Mouse (Mus musculus) testis, postnatal 10 days (tissue): ENCODE measurements around the gene Zfp78.
A peak's percentile ranks its signal among the peaks of the same experiment; 100 is the strongest.

Experiments
- DNase-seq: peaks from one replicate; pipeline ENCODE4 v3.0.0; 2021; ENCODE audit warnings: low spot score

Zfp78 gene

DNA sequence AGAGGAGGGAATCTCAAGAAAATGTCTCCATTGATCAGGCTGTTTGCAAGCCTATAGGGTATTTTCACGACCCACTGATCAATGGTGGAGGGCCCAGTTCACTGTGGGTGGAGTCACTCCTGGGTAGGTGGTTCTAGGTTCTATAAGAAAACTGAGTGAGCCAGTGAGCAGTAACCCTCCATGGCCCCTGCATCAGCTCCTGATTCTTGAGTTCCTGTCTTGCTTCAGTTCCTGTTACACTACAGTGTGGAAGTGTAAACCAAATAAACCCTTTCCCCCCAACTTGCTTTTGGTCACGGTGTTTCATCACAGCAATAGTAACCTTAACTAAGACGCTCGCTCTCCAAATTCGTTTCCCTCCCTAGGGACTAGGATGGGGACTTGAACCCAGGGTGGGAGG, 25.9 kb downstream of the Zfp78 start:
- no peak for DNase-seq

DNA sequence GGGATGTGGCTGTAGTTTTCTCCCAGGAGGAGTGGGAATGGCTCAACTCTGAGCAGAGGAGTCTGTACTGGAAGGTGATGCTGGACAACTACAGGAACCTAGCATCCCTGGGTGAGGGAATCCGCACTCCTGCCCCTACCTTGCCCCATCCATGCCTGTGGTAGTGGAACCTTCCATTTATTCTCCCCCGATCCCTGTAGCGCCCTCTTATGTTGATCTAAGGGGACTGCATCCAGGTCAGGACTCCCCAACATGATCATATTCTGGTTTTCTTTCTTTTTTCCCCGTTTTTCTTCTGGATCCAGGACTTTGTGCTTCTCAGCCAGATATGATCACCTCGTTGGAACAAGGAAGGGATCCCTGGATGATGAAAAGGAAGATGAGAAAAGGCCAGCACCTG, 26.4 kb downstream of the Zfp78 start:
- no peak for DNase-seq

DNA sequence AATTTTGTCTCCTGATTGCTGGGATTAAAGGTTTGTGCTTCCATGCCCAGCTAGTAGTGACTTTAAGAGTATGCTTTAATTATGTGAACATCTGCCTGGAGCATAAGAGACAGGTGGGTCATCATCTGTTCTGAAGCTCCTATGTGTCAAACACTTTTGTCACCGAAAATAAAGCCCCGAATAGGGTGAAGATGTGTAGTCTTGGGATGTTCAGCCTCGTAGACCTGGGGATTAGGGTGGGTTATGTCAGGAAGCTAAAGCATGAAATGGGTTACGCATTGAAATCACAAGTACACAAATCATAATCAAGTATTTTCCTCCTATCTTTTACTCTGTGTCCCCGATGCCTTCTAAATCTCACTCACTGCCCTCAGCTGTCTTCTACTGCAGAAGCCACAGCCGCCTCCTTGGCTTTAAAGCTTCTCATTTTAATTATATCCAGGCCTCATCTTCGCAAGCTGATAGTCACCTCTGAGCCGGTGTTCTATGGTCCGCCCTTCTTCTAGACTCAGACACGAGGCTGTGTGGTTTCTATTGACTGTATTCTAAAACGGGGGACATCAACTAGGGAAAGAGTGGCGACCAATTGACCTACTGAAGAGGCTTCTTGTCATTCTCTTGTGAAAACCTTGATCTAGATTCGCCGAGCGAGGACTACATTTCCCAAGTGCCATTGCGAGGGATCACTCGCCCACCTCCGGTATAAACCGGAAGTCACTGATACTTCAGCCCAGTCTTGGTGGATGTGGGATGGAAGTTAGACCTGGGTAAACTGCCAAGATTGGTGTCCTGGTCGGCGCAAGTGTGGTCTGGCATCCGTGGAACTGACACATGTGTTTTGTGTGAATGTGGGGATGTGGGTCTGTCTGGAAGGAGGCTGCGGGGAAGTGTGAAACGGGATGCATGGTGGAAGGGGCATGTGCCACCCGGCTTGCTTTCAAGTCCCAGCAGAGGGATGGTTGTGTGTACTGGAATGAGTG, 35.2 kb downstream of the Zfp78 start, which contains the start of gene Smim17:
Gene Smim17 (plus strand): TSS at position 720 of the 980 bp plus-strand sequence.
- DNase-seq, result peak; percentile 63

DNA sequence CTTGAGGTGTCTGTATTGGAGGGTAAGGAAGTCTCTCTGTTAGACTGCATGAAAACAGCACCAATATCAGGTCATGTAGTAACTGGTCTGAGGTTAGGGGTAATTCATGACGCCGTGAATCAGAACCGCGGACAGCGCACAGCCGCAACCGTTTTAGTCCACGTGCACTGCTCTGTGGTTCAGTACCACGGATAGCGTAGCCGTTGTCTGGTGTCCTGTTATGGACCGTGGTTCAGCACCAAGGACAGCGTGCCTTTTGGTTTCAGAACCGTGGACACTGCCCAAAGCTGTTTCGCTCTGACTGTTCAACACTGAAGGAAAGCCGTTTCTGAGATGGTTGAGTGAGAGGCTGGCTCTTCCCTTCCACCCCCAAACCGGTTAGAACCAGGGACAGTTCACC, 47.0 kb downstream of the Zfp78 start, which contains the start of gene Gm20715:
Gene Gm20715 (plus strand): TSS at position 235 of the 400 bp plus-strand sequence.
- DNase-seq, result peak; percentile 99

DNA sequence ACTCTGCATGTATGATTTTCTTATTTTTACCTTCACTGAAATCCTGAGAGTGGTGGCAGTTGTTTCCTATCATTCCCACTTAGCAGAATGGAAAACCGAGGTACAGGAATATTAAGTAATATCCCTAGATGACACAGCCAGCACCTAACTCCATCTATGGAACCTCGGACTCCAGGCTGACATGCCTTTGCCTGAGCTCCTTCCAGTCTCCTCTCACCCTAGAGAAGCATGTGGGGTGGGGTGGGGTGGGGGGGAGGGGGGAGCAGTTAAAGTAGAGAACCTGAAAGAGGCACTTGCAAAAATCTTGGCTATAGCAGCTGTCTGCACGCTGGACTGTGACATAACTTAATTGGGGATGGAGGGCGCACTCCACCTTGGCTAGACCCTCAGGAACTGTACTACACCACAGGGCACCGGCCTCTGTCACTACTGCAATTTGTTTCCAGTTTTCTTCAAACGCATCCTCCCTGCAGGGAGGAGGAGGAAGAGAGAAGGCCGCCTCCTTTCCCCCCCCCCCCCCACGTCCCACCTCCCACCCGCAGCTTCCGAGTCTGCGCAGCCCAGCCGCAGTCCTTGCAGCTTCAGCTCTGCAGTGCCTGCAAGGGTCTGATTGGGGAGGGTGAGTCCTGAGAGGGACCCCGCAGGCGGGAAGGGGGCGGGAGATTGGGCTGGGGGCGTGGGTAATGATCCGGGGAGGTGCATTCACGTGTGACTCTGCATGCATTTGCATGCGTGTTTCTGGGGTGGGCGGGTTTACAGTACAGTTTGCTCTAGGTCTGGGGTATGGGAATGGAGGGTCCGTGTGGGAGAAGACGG, 51.8 kb downstream of the Zfp78 start:
- no peak for DNase-seq

DNA sequence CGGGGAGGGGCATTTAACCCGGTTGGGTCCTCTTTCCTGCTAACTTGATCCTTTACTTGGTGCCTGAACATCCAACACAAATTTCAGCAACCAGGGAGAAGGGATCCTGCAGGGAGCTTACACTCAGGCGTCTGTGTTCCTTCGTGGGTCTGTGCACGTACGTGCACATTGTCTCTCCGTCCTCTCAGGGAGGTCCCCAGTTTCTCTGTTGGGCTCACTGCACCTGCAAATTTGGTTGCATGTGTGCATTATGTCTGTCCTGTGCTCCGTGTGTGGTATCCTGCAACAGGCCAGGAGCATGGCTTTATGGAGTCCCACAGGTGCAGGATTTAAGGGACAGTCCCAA, 52.3 kb downstream of the Zfp78 start:
- no peak for DNase-seq

DNA sequence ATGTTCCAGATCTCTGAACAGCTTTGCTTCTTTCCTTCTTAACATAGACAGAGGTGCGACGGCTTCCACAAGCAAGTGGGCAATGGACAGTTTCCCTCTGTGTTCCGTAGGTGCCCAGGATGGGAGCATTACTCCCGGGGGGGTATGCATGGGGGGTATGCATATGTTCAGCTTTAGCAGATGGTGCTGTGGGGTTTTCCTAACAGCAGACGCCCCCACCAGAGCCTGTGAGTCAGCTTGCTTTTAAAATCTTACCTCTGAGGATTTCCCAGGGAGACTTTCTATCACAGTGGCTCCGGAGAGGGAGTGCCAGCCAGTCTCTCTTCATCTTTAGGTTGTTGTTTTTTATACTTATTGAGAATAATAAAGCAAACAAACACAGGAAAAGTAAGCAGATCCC, 56.8 kb downstream of the Zfp78 start:
- DNase-seq, result no peak

DNA sequence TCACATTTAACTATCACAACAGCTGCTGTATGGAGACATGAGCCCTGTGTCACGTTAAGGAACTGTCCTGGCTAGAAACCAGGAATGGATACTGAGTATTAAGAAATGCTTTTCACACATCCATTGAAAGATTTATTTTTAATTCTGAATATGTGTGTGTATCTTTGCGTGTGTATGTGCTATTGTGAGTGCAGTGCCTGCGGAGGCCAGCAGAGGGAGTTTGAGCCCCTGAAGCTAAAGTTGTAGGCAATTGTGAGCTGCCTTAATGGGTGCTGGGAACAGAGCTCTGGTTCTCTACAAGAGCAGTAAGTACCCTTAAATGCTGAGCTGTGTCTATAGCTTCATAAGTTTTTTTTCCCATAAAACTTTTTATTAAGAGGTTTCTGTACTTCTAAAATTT, 66.3 kb downstream of the Zfp78 start:
- DNase-seq, result no peak

DNA sequence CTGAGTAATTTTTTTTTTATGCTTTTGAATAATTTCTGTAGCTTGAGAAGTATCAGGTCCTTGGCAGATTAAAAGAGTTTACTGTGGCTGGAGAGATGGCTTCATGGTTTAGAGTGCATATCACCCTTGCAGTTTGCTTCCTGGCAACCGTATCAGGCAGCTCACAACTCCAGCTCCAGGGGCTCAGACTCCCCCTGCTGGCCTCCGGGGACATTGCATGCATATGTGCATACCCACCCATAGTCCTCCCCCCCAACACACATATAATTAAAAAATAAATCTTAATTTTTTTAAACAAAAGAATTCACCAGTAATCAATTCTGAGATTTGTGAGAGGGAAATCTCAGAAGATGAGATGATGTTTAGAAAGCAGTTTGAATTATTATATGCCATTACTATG, 67.3 kb downstream of the Zfp78 start:
- peak; percentile 55 for DNase-seq
